ENCODE assay signal across 17 mouse cellular contexts in genomic region chr3:37789711-37790110, GRCm38 (mm10).
DNase-seq lines count a peak whose midpoint lies in the region; ATAC-seq lines count a peak whose summit lies in the region.
"Had no signal": no experiment of that assay in that cellular context is flagged by ENCODE, and none has a peak within 500 bp of the region (broad histone marks: within the 10 kb centered on the region; RNA-seq: fewer than 3 reads in every experiment).

No protein-coding gene starts in this region.

- H3K9me3 ChIP-seq in embryonic facial prominence, embryonic 13.5 days, result no peaks in the 10 kb centered on the region
- no peaks in the 10 kb centered on the region for H3K9me3 ChIP-seq in intestine, embryonic 16.5 days (ENCODE audit: control insufficient read depth, low read length)
- H3K9me3 ChIP-seq in stomach, embryonic 15.5 days, result no peaks in the 10 kb centered on the region
- H3K9me3 ChIP-seq: heart, embryonic 12.5 days; liver, embryonic 13.5 days; megakaryocyte, embryonic 14.5 days; midbrain, embryonic 15.5 days had no signal

- no peaks in the 10 kb centered on the region for H3K27me3 ChIP-seq in embryonic facial prominence, embryonic 13.5 days
- no peaks in the 10 kb centered on the region for H3K27me3 ChIP-seq in intestine, embryonic 16.5 days (replicated peaks; ENCODE audit: control insufficient read depth, insufficient read depth, low read length)
- H3K27me3 ChIP-seq in stomach, embryonic 15.5 days (replicated peaks), result no peaks in the 10 kb centered on the region
- H3K27me3 ChIP-seq: heart, embryonic 12.5 days; liver, embryonic 13.5 days; midbrain, embryonic 15.5 days had no signal

- H3K36me3 ChIP-seq in embryonic facial prominence, embryonic 13.5 days, result no peaks in the 10 kb centered on the region
- no peaks in the 10 kb centered on the region for H3K36me3 ChIP-seq in intestine, embryonic 16.5 days (ENCODE audit: control insufficient read depth, insufficient read depth, low read length)
- H3K36me3 ChIP-seq in stomach, embryonic 15.5 days, result no peaks in the 10 kb centered on the region
- H3K36me3 ChIP-seq: heart, embryonic 12.5 days; liver, embryonic 13.5 days; midbrain, embryonic 15.5 days had no signal

- ATAC-seq in embryonic facial prominence, embryonic 13.5 days (ENCODE audit: insufficient number of reproducible peaks, insufficient read depth, low FRiP score, low TSS enrichment, low read depth), result no peak
- peak; percentile 33; the same call in 1 of the 2 replicates for ATAC-seq in intestine, embryonic 16.5 days
- ATAC-seq in stomach, embryonic 15.5 days (ENCODE audit: insufficient read depth, low FRiP score, low read depth), result peak; percentile 12; the same call in 1 of the 2 replicates
- ATAC-seq in erythroblast, adult 5-6 weeks (replicated peaks; ENCODE audit: low FRiP score, poor library complexity, severe bottlenecking), result no peak
- ATAC-seq: forebrain, postnatal 0 days; lung, postnatal 0 days; midbrain, embryonic 15.5 days had no signal

- H3K27ac ChIP-seq in embryonic facial prominence, embryonic 13.5 days, result peak overlapping the region; percentile 63; the same call in 1 of the 2 replicates
- H3K27ac ChIP-seq in intestine, embryonic 16.5 days (ENCODE audit: low read length), result no peak overlapping the region
- no peak overlapping the region for H3K27ac ChIP-seq in stomach, embryonic 15.5 days
- H3K27ac ChIP-seq: kidney, postnatal 0 days; liver, embryonic 13.5 days; midbrain, embryonic 15.5 days had no signal

- peak overlapping the region; percentile 1; the same call in 1 of the 2 replicates for H3K4me2 ChIP-seq in embryonic facial prominence, embryonic 13.5 days
- no peak overlapping the region for H3K4me2 ChIP-seq in intestine, embryonic 16.5 days (ENCODE audit: low read depth, low read length)
- H3K4me2 ChIP-seq in stomach, embryonic 15.5 days, result no peak overlapping the region; the same call in 1 of the 2 replicates
- H3K4me2 ChIP-seq: heart, embryonic 12.5 days; liver, embryonic 13.5 days; midbrain, embryonic 15.5 days had no signal

- H3K4me1 ChIP-seq in embryonic facial prominence, embryonic 13.5 days, result peaks cover 41% of the 10 kb centered on the region
- H3K4me1 ChIP-seq in intestine, embryonic 16.5 days (ENCODE audit: control insufficient read depth, insufficient read depth, low read length), result peaks cover 12% of the 10 kb centered on the region
- H3K4me1 ChIP-seq in stomach, embryonic 15.5 days, result peaks cover 18% of the 10 kb centered on the region
- H3K4me1 ChIP-seq: midbrain, embryonic 15.5 days had no signal

- H3K9ac ChIP-seq in embryonic facial prominence, embryonic 13.5 days, result no peak overlapping the region
- no peak overlapping the region for H3K9ac ChIP-seq in intestine, embryonic 16.5 days (ENCODE audit: low read depth, low read length)
- no peak overlapping the region for H3K9ac ChIP-seq in stomach, embryonic 15.5 days
- H3K9ac ChIP-seq: forebrain, postnatal 0 days; heart, embryonic 12.5 days; liver, embryonic 13.5 days; midbrain, embryonic 15.5 days had no signal

- no peak overlapping the region for H3K4me3 ChIP-seq in embryonic facial prominence, embryonic 13.5 days
- no peak overlapping the region for H3K4me3 ChIP-seq in intestine, embryonic 16.5 days (ENCODE audit: low read length)
- H3K4me3 ChIP-seq in stomach, embryonic 15.5 days (replicated peaks), result no peak overlapping the region
- H3K4me3 ChIP-seq: heart, embryonic 12.5 days; liver, embryonic 13.5 days; megakaryocyte, embryonic 14.5 days; midbrain, embryonic 15.5 days had no signal

- 29% methylated on average over 7 of the region's 7 CpGs for WGBS in embryonic facial prominence, embryonic 13.5 days
- 52% methylated on average over 7 of the region's 7 CpGs for WGBS in intestine, embryonic 16.5 days
- 53% methylated on average over 7 of the region's 7 CpGs for WGBS in stomach, embryonic 15.5 days

- peak; percentile 22 for DNase-seq in gastrocnemius, adult 18-20 months (ENCODE audit: low spot score)
- DNase-seq in gastrocnemius, postnatal 10 days, result no peak
- no peak for DNase-seq in frontal cortex, postnatal 10 days (ENCODE audit: low spot score in 2 of 2)
- no peak for DNase-seq in cerebellum, postnatal 14 days
- DNase-seq: adrenal gland, adult 2 months; embryo, embryonic 11 days; forebrain, postnatal 0 days; liver, embryonic 13.5 days had no signal

Comparison
In these comparisons a context has a peak if more than half of its experiments do, and no peak if none do; other contexts are left out.
1. ATAC-seq: peak in intestine, embryonic 16.5 days (single experiment) and stomach, embryonic 15.5 days (single experiment); none in embryonic facial prominence, embryonic 13.5 days (single experiment) and erythroblast, adult 5-6 weeks (single experiment).